Mouse (Mus musculus): ENCODE data around the gene Armh3. TPM values are rescaled to one million over a fixed set of nuclear protein-coding genes. Genes with fewer than 3 reads are reported as not detected.

Armh3 gene
- total RNA-seq, 2 experiments from 2014 or later, result 19.9 to 20.3 TPM

GRCm38 (mm10) chr19:45916026-45916425 is 82.3 kb downstream of the Armh3 start:
- no peak for DNase-seq (ENCODE audit: extremely low spot score in 1 of 2, low spot score in 1 of 2)

- no peak for DNase-seq (ENCODE audit: extremely low spot score in 1 of 2, low spot score in 1 of 2)
Measured at GRCm38 (mm10) chr19:45913036-45913435, 85.3 kb downstream of the Armh3 start.

GRCm38 (mm10) chr19:45912376-45912775 is 85.9 kb downstream of the Armh3 start:
- DNase-seq (ENCODE audit: extremely low spot score in 1 of 2, low spot score in 1 of 2), result no peak

- DNase-seq (ENCODE audit: extremely low spot score in 1 of 2, low spot score in 1 of 2), result no peak
Measured at GRCm38 (mm10) chr19:45911236-45912025, 86.9 kb downstream of the Armh3 start.

- DNase-seq (ENCODE audit: extremely low spot score in 1 of 2, low spot score in 1 of 2), result no peak
Measured at GRCm38 (mm10) chr19:45908246-45908645, 90.0 kb downstream of the Armh3 start.

- DNase-seq (ENCODE audit: extremely low spot score in 1 of 2, low spot score in 1 of 2), result no peak
Measured at GRCm38 (mm10) chr19:45907416-45907815, 90.9 kb downstream of the Armh3 start.

GRCm38 (mm10) chr19:45903861-45904260 is 94.4 kb downstream of the Armh3 start:
- no peak for DNase-seq (ENCODE audit: extremely low spot score in 1 of 2, low spot score in 1 of 2)

GRCm38 (mm10) chr19:45902390-45903035 is 95.8 kb downstream of the Armh3 start:
- no peak for DNase-seq (ENCODE audit: extremely low spot score in 1 of 2, low spot score in 1 of 2)

GRCm38 (mm10) chr19:45900836-45901235 is 97.5 kb downstream of the Armh3 start:
- DNase-seq (ENCODE audit: extremely low spot score in 1 of 2, low spot score in 1 of 2), result no peak

GRCm38 (mm10) chr19:45895726-45896125 is 102.6 kb downstream of the Armh3 start:
- no peak for DNase-seq (ENCODE audit: extremely low spot score in 1 of 2, low spot score in 1 of 2)

- DNase-seq (ENCODE audit: extremely low spot score in 1 of 2, low spot score in 1 of 2), result no peak
Measured at GRCm38 (mm10) chr19:45882056-45882455, 116.2 kb downstream of the Armh3 start.

GRCm38 (mm10) chr19:45873320-45873719 is 125.0 kb downstream of the Armh3 start:
- no peak for DNase-seq (ENCODE audit: extremely low spot score in 1 of 2, low spot score in 1 of 2)

GRCm38 (mm10) chr19:45855284-45855920 is 142.9 kb downstream of the Armh3 start:
- DNase-seq (ENCODE audit: extremely low spot score in 1 of 2, low spot score in 1 of 2), result no peak

GRCm38 (mm10) chr19:45854521-45854920 is 143.8 kb downstream of the Armh3 start:
- no peak for DNase-seq (ENCODE audit: extremely low spot score in 1 of 2, low spot score in 1 of 2)

- no peak for DNase-seq (ENCODE audit: extremely low spot score in 1 of 2, low spot score in 1 of 2)
Measured at GRCm38 (mm10) chr19:45847733-45848093, 150.6 kb downstream of the Armh3 start.

GRCm38 (mm10) chr19:45847016-45847732 is 151.1 kb downstream of the Armh3 start:
- DNase-seq (ENCODE audit: extremely low spot score in 1 of 2, low spot score in 1 of 2), result peak in 1 of 2 experiments; percentile 33

GRCm38 (mm10) chr19:45844209-45844608 is 154.1 kb downstream of the Armh3 start:
- no peak for DNase-seq (ENCODE audit: extremely low spot score in 1 of 2, low spot score in 1 of 2)

- DNase-seq (ENCODE audit: extremely low spot score in 1 of 2, low spot score in 1 of 2), result no peak
Measured at GRCm38 (mm10) chr19:45843424-45843823, 154.9 kb downstream of the Armh3 start.

GRCm38 (mm10) chr19:45837050-45837994 is 161.0 kb downstream of the Armh3 start:
- DNase-seq (ENCODE audit: extremely low spot score in 1 of 2, low spot score in 1 of 2), result no peak

GRCm38 (mm10) chr19:45835490-45835889 is 162.8 kb downstream of the Armh3 start:
- no peak for DNase-seq (ENCODE audit: extremely low spot score in 1 of 2, low spot score in 1 of 2)
